Mouse (Mus musculus): ENCODE measurements around the gene Dnajc5. TPM values are rescaled to one million over a fixed set of nuclear protein-coding genes. Genes with fewer than 3 reads are reported as not detected.

The Dnajc5 gene
- polyA plus RNA-seq, 1 experiment from 2014 or later: 140 TPM

GRCm38 (mm10) chr2:181596221-181596960 is 76.1 kb downstream of the Dnajc5 start:
- Histone ChIP-seq H3K4me3 (no peak overlapping the region), H3K9ac (no peak overlapping the region), H3K36me3 (ENCODE audit: poor library complexity, severe bottlenecking) (peaks cover 16% of the 10 kb centered on the region), H3K27ac (no peak overlapping the region), H3K27me3 (no peaks in the 10 kb centered on the region), H3K4me1 (peaks cover 36% of the 10 kb centered on the region), H3K4me2 (no peak overlapping the region), H3K9me3 (replicated peaks) (no peaks in the 10 kb centered on the region)
- no peak for ATAC-seq
- 68% methylated on average over 6 of the region's 6 CpGs for WGBS

- Histone ChIP-seq H3K36me3 (ENCODE audit: poor library complexity, severe bottlenecking) (peaks cover 16% of the 10 kb centered on the region), H3K9me3 (replicated peaks) (no peaks in the 10 kb centered on the region), H3K4me2 (peak overlapping the region; percentile 83), H3K4me1 (peaks cover 39% of the 10 kb centered on the region), H3K27ac (no peak overlapping the region), H3K27me3 (no peaks in the 10 kb centered on the region), H3K9ac (no peak overlapping the region), H3K4me3 (peak overlapping the region; percentile 55; the same call in 1 of the 2 replicates)
- no peak for ATAC-seq
- WGBS: 75% methylated on average over 7 of the region's 7 CpGs
These were observed 77.2 kb downstream of the Dnajc5 start for GRCm38 (mm10) chr2:181597378-181598061.

- Histone ChIP-seq H3K4me3 (peak within 1 kb of the TSS; percentile 55), H3K36me3 (ENCODE audit: poor library complexity, severe bottlenecking) (peaks cover 16% of the 10 kb centered on the region), H3K4me2 (peak within 1 kb of the TSS; percentile 83), H3K27ac (peak within 1 kb of the TSS; percentile 82), H3K27me3 (no peaks in the 10 kb centered on the region), H3K4me1 (peaks cover 39% of the 10 kb centered on the region), H3K9me3 (replicated peaks) (no peaks in the 10 kb centered on the region), H3K9ac (peak within 1 kb of the TSS; percentile 80)
- ATAC-seq: peak; percentile 41
- under 1% methylated on average over 69 of the region's 71 CpGs for WGBS
These were observed 78.4 kb downstream of the Dnajc5 start, which contains the start of gene Samd10 for GRCm38 (mm10) chr2:181598454-181599351. Samd10 (minus strand) TSS chr2:181599212.

GRCm38 (mm10) chr2:181600226-181600758 is 80.0 kb downstream of the Dnajc5 start:
- Histone ChIP-seq H3K36me3 (ENCODE audit: poor library complexity, severe bottlenecking) (peaks cover 15% of the 10 kb centered on the region), H3K9ac (peak overlapping the region; percentile 89; the same call in 1 of the 2 replicates), H3K4me3 (peak overlapping the region; percentile 88), H3K4me2 (peak overlapping the region; percentile 75), H3K27me3 (no peaks in the 10 kb centered on the region), H3K27ac (peak overlapping the region; percentile 51; the same call in 1 of the 2 replicates), H3K9me3 (replicated peaks) (no peaks in the 10 kb centered on the region), H3K4me1 (peaks cover 39% of the 10 kb centered on the region)
- no peak for ATAC-seq
- 70% methylated on average over 6 of the region's 6 CpGs for WGBS

GRCm38 (mm10) chr2:181600828-181601750 is 80.8 kb downstream of the Dnajc5 start:
- whole genome bisulfite sequencing: 1% methylated on average over 57 of the region's 57 CpGs
- H3K4me3 ChIP-seq: peak overlapping the region; percentile 88
- H3K9ac ChIP-seq: peak overlapping the region; percentile 89
- no peaks in the 10 kb centered on the region for H3K27me3 ChIP-seq
- H3K27ac ChIP-seq: peak overlapping the region; percentile 74
- H3K36me3 ChIP-seq (ENCODE audit: poor library complexity, severe bottlenecking): peaks cover 7% of the 10 kb centered on the region
- H3K4me2 ChIP-seq: peak overlapping the region; percentile 75
- peak; percentile 96 for ATAC-seq
- H3K4me1 ChIP-seq: peaks cover 39% of the 10 kb centered on the region
- no peaks in the 10 kb centered on the region for H3K9me3 ChIP-seq (replicated peaks)

GRCm38 (mm10) chr2:181601751-181602145 is 81.5 kb downstream of the Dnajc5 start:
- no peak overlapping the region for H3K27ac ChIP-seq
- H3K4me2 ChIP-seq: peak overlapping the region; percentile 75
- WGBS: 30% methylated on average over 10 of the region's 10 CpGs
- peak overlapping the region; percentile 88 for H3K4me3 ChIP-seq
- no peak for ATAC-seq
- H3K9ac ChIP-seq: peak overlapping the region; percentile 89
- peaks cover under 1% of the 10 kb centered on the region; the same call in 1 of the 2 replicates for H3K36me3 ChIP-seq (ENCODE audit: poor library complexity, severe bottlenecking)
- peaks cover 39% of the 10 kb centered on the region for H3K4me1 ChIP-seq
- H3K27me3 ChIP-seq: no peaks in the 10 kb centered on the region
- no peaks in the 10 kb centered on the region for H3K9me3 ChIP-seq (replicated peaks)

GRCm38 (mm10) chr2:181602367-181602766 is 82.1 kb downstream of the Dnajc5 start:
- WGBS: 76% methylated on average over 4 of the region's 4 CpGs

More at GRCm38 (mm10) chr2:181602367-181602766, 82.1 kb downstream of the Dnajc5 start:
- Histone ChIP-seq H3K9me3 (replicated peaks) (no peaks in the 10 kb centered on the region), H3K27me3 (no peaks in the 10 kb centered on the region), H3K27ac (no peak overlapping the region), H3K4me1 (peaks cover 35% of the 10 kb centered on the region), H3K9ac (no peak overlapping the region), H3K4me3 (peak overlapping the region; percentile 88; the same call in 1 of the 2 replicates), H3K36me3 (ENCODE audit: poor library complexity, severe bottlenecking) (no peaks in the 10 kb centered on the region), H3K4me2 (peak overlapping the region; percentile 75)
- no peak for ATAC-seq

Small RNAs within 50 kb of the gene (microRNA-seq; reads per million reads assigned to microRNA genes)
- not detected for gene Mir7006

Other genes starting within 250 kb of the Dnajc5 start
- 19.5 and 20.5 TPM in 2 replicates for gene Gmeb2, start 232.4 kb upstream of the Dnajc5 start, polyA plus RNA-seq (2015; fragmentation: Nextera tagmentation; extraction: Ambion mirVana)
- 651 and 655 TPM in 2 replicates for gene Stmn3, start 206.0 kb upstream of the Dnajc5 start, polyA plus RNA-seq (2015; fragmentation: Nextera tagmentation; extraction: Ambion mirVana)
- gene Rtel1, start 200.7 kb upstream of the Dnajc5 start, polyA plus RNA-seq (2015; fragmentation: Nextera tagmentation; extraction: Ambion mirVana): 35.9 and 49.3 TPM in 2 replicates
- 54.6 and 58.5 TPM in 2 replicates for gene Zgpat, start 155.6 kb upstream of the Dnajc5 start, polyA plus RNA-seq (2015; fragmentation: Nextera tagmentation; extraction: Ambion mirVana)
- gene Arfrp1, start 155.1 kb upstream of the Dnajc5 start, polyA plus RNA-seq (2015; fragmentation: Nextera tagmentation; extraction: Ambion mirVana): 90.5 and 98.2 TPM in 2 replicates
- 33.1 and 37.1 TPM in 2 replicates for gene Lime1, start 140.4 kb upstream of the Dnajc5 start, polyA plus RNA-seq (2015; fragmentation: Nextera tagmentation; extraction: Ambion mirVana)
- gene Zbtb46, start 61.1 kb upstream of the Dnajc5 start, polyA plus RNA-seq (2015; fragmentation: Nextera tagmentation; extraction: Ambion mirVana): 10.2 and 12.8 TPM in 2 replicates
- gene Abhd16b, start 27.3 kb upstream of the Dnajc5 start, polyA plus RNA-seq (2015; fragmentation: Nextera tagmentation; extraction: Ambion mirVana): 0.16 TPM in 1 of 2 replicates, not detected in the other
- 133 and 138 TPM in 2 replicates for gene Tpd52l2, start 23.3 kb upstream of the Dnajc5 start, polyA plus RNA-seq (2015; fragmentation: Nextera tagmentation; extraction: Ambion mirVana)
- 54.6 and 58.1 TPM in 2 replicates for gene Uckl1, start 64.4 kb downstream of the Dnajc5 start, polyA plus RNA-seq (2015; fragmentation: Nextera tagmentation; extraction: Ambion mirVana)
- 67.9 and 74.9 TPM in 2 replicates for gene Prpf6, start 71.4 kb downstream of the Dnajc5 start, polyA plus RNA-seq (2015; fragmentation: Nextera tagmentation; extraction: Ambion mirVana)
- gene Zfp512b, start 72.3 kb downstream of the Dnajc5 start, polyA plus RNA-seq (2015; fragmentation: Nextera tagmentation; extraction: Ambion mirVana): 49.7 and 56.4 TPM in 2 replicates
- gene Samd10, start 78.7 kb downstream of the Dnajc5 start, polyA plus RNA-seq (2015; fragmentation: Nextera tagmentation; extraction: Ambion mirVana): 88.7 and 105 TPM in 2 replicates
- gene Gm29797, start 136.5 kb downstream of the Dnajc5 start, polyA plus RNA-seq (2015; fragmentation: Nextera tagmentation; extraction: Ambion mirVana): 0.23 TPM in 1 of 2 replicates, not detected in the other
- 11.6 and 13.0 TPM in 2 replicates for gene Sox18, start 151.2 kb downstream of the Dnajc5 start, polyA plus RNA-seq (2015; fragmentation: Nextera tagmentation; extraction: Ambion mirVana)
- 31.0 and 35.9 TPM in 2 replicates for gene Tcea2, start 159.8 kb downstream of the Dnajc5 start, polyA plus RNA-seq (2015; fragmentation: Nextera tagmentation; extraction: Ambion mirVana)
- 45.3 and 45.4 TPM in 2 replicates for gene Rgs19, start 173.5 kb downstream of the Dnajc5 start, polyA plus RNA-seq (2015; fragmentation: Nextera tagmentation; extraction: Ambion mirVana)
- not detected in 2 replicates for gene Lkaaear1, start 178.0 kb downstream of the Dnajc5 start, polyA plus RNA-seq (2015; fragmentation: Nextera tagmentation; extraction: Ambion mirVana)
- 33.5 and 48.2 TPM in 2 replicates for gene Oprl1, start 194.5 kb downstream of the Dnajc5 start, polyA plus RNA-seq (2015; fragmentation: Nextera tagmentation; extraction: Ambion mirVana)
- gene Myt1, start 242.8 kb downstream of the Dnajc5 start, polyA plus RNA-seq (2015; fragmentation: Nextera tagmentation; extraction: Ambion mirVana): 39.9 and 40.9 TPM in 2 replicates

Measured in forebrain, embryonic 13.5 days (tissue).